Mouse (Mus musculus): Measurements from ENCODE around the gene Spag5. TPM values are rescaled to one million over a fixed set of nuclear protein-coding genes. Genes with fewer than 3 reads are reported as not detected.

The Spag5 gene
- polyA plus RNA-seq, 1 experiment from 2014 or later, result 1.4 TPM

- Histone ChIP-seq H3K4me2 (replicated peaks; ENCODE audit: low read depth, low read length) (no peak overlapping the region), H3K4me3 (ENCODE audit: low read depth, low read length) (no peak overlapping the region), H3K27ac (ENCODE audit: low read length) (no peak overlapping the region), H3K4me1 (ENCODE audit: insufficient read depth, low read depth, low read length) (peaks cover 19% of the 10 kb centered on the region; the same call in 1 of the 2 replicates), H3K9me3 (ENCODE audit: low read length) (no peaks in the 10 kb centered on the region), H3K36me3 (ENCODE audit: insufficient read depth, low read length) (0 out of 2 replicates have a peak, but pooled peaks cover 9% of the 10 kb centered on the region), H3K9ac (replicated peaks; ENCODE audit: low read depth) (no peak overlapping the region), H3K27me3 (replicated peaks; ENCODE audit: insufficient read depth, low read length) (no peaks in the 10 kb centered on the region)
- TF ChIP-seq EP300 (IDR thresholded peaks at IDR 0.05), result no peak
- TF ChIP-seq CTCF (IDR thresholded peaks at IDR 0.05), result no peak
- ATAC-seq (no peak), DNase-seq (ENCODE audit: low spot score) (no peak)
- WGBS, result 74% methylated on average over 12 of the region's 12 CpGs
Observed at GRCm38 (mm10) chr11:78341702-78342101, 40.4 kb downstream of the Spag5 start.

- no peak for TF ChIP-seq EP300 (IDR thresholded peaks at IDR 0.05)
- TF ChIP-seq CTCF (IDR thresholded peaks at IDR 0.05), result peak; percentile 8; the same call in 1 of the 2 replicates
- no peaks in the 10 kb centered on the region for H3K36me3 ChIP-seq (ENCODE audit: insufficient read depth, low read length)
- H3K9me3 ChIP-seq (ENCODE audit: low read length), result no peaks in the 10 kb centered on the region
- peak within 1 kb of the TSS; percentile 65 for H3K4me3 ChIP-seq (ENCODE audit: low read depth, low read length)
- 1% methylated on average over 41 of the region's 66 CpGs for WGBS
- no peaks in the 10 kb centered on the region for H3K27me3 ChIP-seq (replicated peaks; ENCODE audit: insufficient read depth, low read length)
- H3K9ac ChIP-seq (replicated peaks; ENCODE audit: low read depth), result peak within 1 kb of the TSS; percentile 50; the same call in 1 of the 2 replicates
- peak; percentile 84 for ATAC-seq
- 0 out of 2 replicates have a peak within 1 kb of the TSS, but pooled peaks have one; percentile 47 for H3K27ac ChIP-seq (ENCODE audit: low read length)
- DNase-seq (ENCODE audit: low spot score), result peak; percentile 83
- H3K4me2 ChIP-seq (replicated peaks; ENCODE audit: low read depth, low read length), result peak within 1 kb of the TSS; percentile 98
- peaks cover 19% of the 10 kb centered on the region; the same call in 1 of the 2 replicates for H3K4me1 ChIP-seq (ENCODE audit: insufficient read depth, low read depth, low read length)
Observed at GRCm38 (mm10) chr11:78343381-78344327, 42.3 kb downstream of the Spag5 start, which contains the start of gene Unc119. Gene Unc119 (plus strand): TSS chr11:78343482.

GRCm38 (mm10) chr11:78344328-78344889 lies 43.1 kb downstream of the Spag5 start:
- 57% methylated on average over 6 of the region's 6 CpGs for WGBS
- peak overlapping the region; percentile 43; the same call in 1 of the 2 replicates for H3K27ac ChIP-seq (ENCODE audit: low read length)
- no peaks in the 10 kb centered on the region for H3K9me3 ChIP-seq (ENCODE audit: low read length)
- peaks cover 19% of the 10 kb centered on the region; the same call in 1 of the 2 replicates for H3K4me1 ChIP-seq (ENCODE audit: insufficient read depth, low read depth, low read length)
- DNase-seq (ENCODE audit: low spot score), result peak; percentile 18
- peak overlapping the region; percentile 98 for H3K4me2 ChIP-seq (replicated peaks; ENCODE audit: low read depth, low read length)
- no peak overlapping the region for H3K9ac ChIP-seq (replicated peaks; ENCODE audit: low read depth)
- H3K4me3 ChIP-seq (ENCODE audit: low read depth, low read length), result peak overlapping the region; percentile 65
- ATAC-seq, result no peak
- TF ChIP-seq CTCF (IDR thresholded peaks at IDR 0.05) (no peak), EP300 (IDR thresholded peaks at IDR 0.05) (no peak)
- H3K36me3 ChIP-seq (ENCODE audit: insufficient read depth, low read length), result no peaks in the 10 kb centered on the region
- H3K27me3 ChIP-seq (replicated peaks; ENCODE audit: insufficient read depth, low read length), result no peaks in the 10 kb centered on the region

GRCm38 (mm10) chr11:78344890-78345715 lies 43.8 kb downstream of the Spag5 start:
- H3K4me2 ChIP-seq (replicated peaks; ENCODE audit: low read depth, low read length), result peak overlapping the region; percentile 28
- no peaks in the 10 kb centered on the region for H3K9me3 ChIP-seq (ENCODE audit: low read length)
- peak; percentile 7; the same call in 1 of the 2 replicates for ATAC-seq
- no peaks in the 10 kb centered on the region for H3K36me3 ChIP-seq (ENCODE audit: insufficient read depth, low read length)
- no peaks in the 10 kb centered on the region for H3K27me3 ChIP-seq (replicated peaks; ENCODE audit: insufficient read depth, low read length)
- DNase-seq (ENCODE audit: low spot score), result peak; percentile 54
- peak overlapping the region; percentile 43; the same call in 1 of the 2 replicates for H3K27ac ChIP-seq (ENCODE audit: low read length)
- no peak overlapping the region for H3K9ac ChIP-seq (replicated peaks; ENCODE audit: low read depth)
- no peak overlapping the region for H3K4me3 ChIP-seq (ENCODE audit: low read depth, low read length)
- TF ChIP-seq CTCF (IDR thresholded peaks at IDR 0.05), result no peak
- TF ChIP-seq EP300 (IDR thresholded peaks at IDR 0.05), result no peak
- 34% methylated on average over 8 of the region's 8 CpGs for WGBS
- peaks cover 22% of the 10 kb centered on the region for H3K4me1 ChIP-seq (ENCODE audit: insufficient read depth, low read depth, low read length)

- no peak for TF ChIP-seq CTCF (IDR thresholded peaks at IDR 0.05)
- no peak for TF ChIP-seq EP300 (IDR thresholded peaks at IDR 0.05)
- Histone ChIP-seq H3K9me3 (ENCODE audit: low read length) (no peaks in the 10 kb centered on the region), H3K4me1 (ENCODE audit: insufficient read depth, low read depth, low read length) (peaks cover 22% of the 10 kb centered on the region), H3K4me3 (ENCODE audit: low read depth, low read length) (no peak overlapping the region), H3K27ac (ENCODE audit: low read length) (peak overlapping the region; percentile 43; the same call in 1 of the 2 replicates), H3K4me2 (replicated peaks; ENCODE audit: low read depth, low read length) (no peak overlapping the region), H3K27me3 (replicated peaks; ENCODE audit: insufficient read depth, low read length) (no peaks in the 10 kb centered on the region), H3K9ac (replicated peaks; ENCODE audit: low read depth) (no peak overlapping the region), H3K36me3 (ENCODE audit: insufficient read depth, low read length) (no peaks in the 10 kb centered on the region)
- 62% methylated on average over 7 of the region's 7 CpGs for WGBS
- no peak for ATAC-seq
- peak; percentile 22 for DNase-seq (ENCODE audit: low spot score)
Observed at GRCm38 (mm10) chr11:78345801-78346200, 44.5 kb downstream of the Spag5 start.

Data from lung, postnatal 0 days (tissue).